Mouse (Mus musculus): ENCODE data around the gene Slc25a21.

GRCm38 (mm10) chr12:56781196-56781595 is 416.1 kb downstream of the Slc25a21 start:
- TF ChIP-seq MAX (IDR thresholded peaks at IDR 0.05) (no peak), CTCF (IDR thresholded peaks at IDR 0.05; ENCODE audit: control insufficient read depth, insufficient read depth, insufficient read length) (no peak), USF1 (IDR thresholded peaks at IDR 0.05; ENCODE audit: low read depth) (no peak), FOSL1 (IDR thresholded peaks at IDR 0.05; ENCODE audit: insufficient read depth, low read length, poor library complexity, severe bottlenecking) (no peak), MYOG (IDR thresholded peaks at IDR 0.05; ENCODE audit: control insufficient read depth, extremely low read depth, insufficient read length) (no peak), MYOD1 (IDR thresholded peaks at IDR 0.05; ENCODE audit: control insufficient read depth, insufficient read length, low read depth) (no peak)

All from C2C12 (cell line).